Mouse (Mus musculus): ENCODE data around the gene Cfdp1. TPM values are rescaled to one million over a fixed set of nuclear protein-coding genes. Genes with fewer than 3 reads are reported as not detected.

The Cfdp1 gene
- total and polyA plus RNA-seq, 2 experiments from 2014 or later = 24.9 to 170 TPM

- H3K9ac ChIP-seq (replicated peaks; ENCODE audit: low read length) = 0 out of 2 replicates have a peak overlapping the region, but pooled peaks have one; percentile 21
Observed at GRCm38 (mm10) chr8:111735335-111735761, 118.7 kb downstream of the Cfdp1 start.

GRCm38 (mm10) chr8:111734244-111734960 lies 119.7 kb downstream of the Cfdp1 start:
- no peak for ATAC-seq
- Histone ChIP-seq H3K4me3 (ENCODE audit: low read length) (no peak overlapping the region), H3K27me3 (ENCODE audit: insufficient read depth, low read length) (no peaks in the 10 kb centered on the region), H3K9me3 (ENCODE audit: low read length) (no peaks in the 10 kb centered on the region), H3K4me1 (ENCODE audit: insufficient read depth, low read length) (peaks cover 60% of the 10 kb centered on the region), H3K36me3 (ENCODE audit: insufficient read depth, low read length) (no peaks in the 10 kb centered on the region), H3K9ac (replicated peaks; ENCODE audit: low read length) (no peak overlapping the region; the same call in 1 of the 2 replicates), H3K4me2 (ENCODE audit: low read depth, low read length) (no peak overlapping the region), H3K27ac (peak overlapping the region; percentile 62; the same call in 1 of the 2 replicates)
- TF ChIP-seq CTCF (IDR thresholded peaks at IDR 0.05; ENCODE audit: low read depth) = no peak
- 47% methylated on average over 6 of the region's 6 CpGs for WGBS
- no peak for DNase-seq (ENCODE audit: low spot score)

More at GRCm38 (mm10) chr8:111735335-111735761, 118.7 kb downstream of the Cfdp1 start:
- Histone ChIP-seq H3K4me1 (ENCODE audit: insufficient read depth, low read length) (peaks cover 61% of the 10 kb centered on the region), H3K4me3 (ENCODE audit: low read length) (no peak overlapping the region), H3K27ac (peak overlapping the region; percentile 62; the same call in 1 of the 2 replicates), H3K36me3 (ENCODE audit: insufficient read depth, low read length) (no peaks in the 10 kb centered on the region), H3K9me3 (ENCODE audit: low read length) (no peaks in the 10 kb centered on the region), H3K27me3 (ENCODE audit: insufficient read depth, low read length) (no peaks in the 10 kb centered on the region), H3K4me2 (ENCODE audit: low read depth, low read length) (no peak overlapping the region)
- ATAC-seq (no peak), DNase-seq (ENCODE audit: low spot score) (no peak)
- no peak; the same call in 1 of the 2 replicates for TF ChIP-seq CTCF (IDR thresholded peaks at IDR 0.05; ENCODE audit: low read depth)
- 67% methylated on average over 8 of the region's 8 CpGs for WGBS

- Histone ChIP-seq H3K9ac (replicated peaks; ENCODE audit: low read length) (no peak overlapping the region; the same call in 1 of the 2 replicates), H3K9me3 (ENCODE audit: low read length) (no peaks in the 10 kb centered on the region), H3K27ac (peak overlapping the region; percentile 86; the same call in 1 of the 2 replicates), H3K4me2 (ENCODE audit: low read depth, low read length) (no peak overlapping the region), H3K4me1 (ENCODE audit: insufficient read depth, low read length) (peaks cover 59% of the 10 kb centered on the region), H3K36me3 (ENCODE audit: insufficient read depth, low read length) (no peaks in the 10 kb centered on the region), H3K27me3 (ENCODE audit: insufficient read depth, low read length) (no peaks in the 10 kb centered on the region), H3K4me3 (ENCODE audit: low read length) (no peak overlapping the region)
- ATAC-seq (no peak), DNase-seq (ENCODE audit: low spot score) (no peak)
- TF ChIP-seq CTCF (IDR thresholded peaks at IDR 0.05; ENCODE audit: low read depth) = no peak
- WGBS = 16% methylated on average over 5 of the region's 5 CpGs
Observed at GRCm38 (mm10) chr8:111733581-111734243, 120.4 kb downstream of the Cfdp1 start.

GRCm38 (mm10) chr8:111732406-111733085 lies 121.5 kb downstream of the Cfdp1 start:
- Histone ChIP-seq H3K27me3 (ENCODE audit: insufficient read depth, low read length) (no peaks in the 10 kb centered on the region), H3K27ac (peak overlapping the region; percentile 86), H3K36me3 (ENCODE audit: insufficient read depth, low read length) (no peaks in the 10 kb centered on the region), H3K9me3 (ENCODE audit: low read length) (no peaks in the 10 kb centered on the region), H3K4me2 (ENCODE audit: low read depth, low read length) (peak overlapping the region; percentile 82), H3K4me3 (ENCODE audit: low read length) (peak overlapping the region; percentile 74), H3K4me1 (ENCODE audit: insufficient read depth, low read length) (peaks cover 59% of the 10 kb centered on the region), H3K9ac (replicated peaks; ENCODE audit: low read length) (peak overlapping the region; percentile 85)
- no peak for ATAC-seq
- 22% methylated on average over 10 of the region's 10 CpGs for WGBS
- TF ChIP-seq CTCF (IDR thresholded peaks at IDR 0.05; ENCODE audit: low read depth) = no peak
- peak; percentile 21 for DNase-seq (ENCODE audit: low spot score)

- Histone ChIP-seq H3K4me1 (ENCODE audit: insufficient read depth, low read length) (peaks cover 57% of the 10 kb centered on the region), H3K4me3 (ENCODE audit: low read length) (peak overlapping the region; percentile 74), H3K36me3 (ENCODE audit: insufficient read depth, low read length) (no peaks in the 10 kb centered on the region), H3K9ac (replicated peaks; ENCODE audit: low read length) (peak overlapping the region; percentile 85), H3K27me3 (ENCODE audit: insufficient read depth, low read length) (no peaks in the 10 kb centered on the region), H3K9me3 (ENCODE audit: low read length) (no peaks in the 10 kb centered on the region), H3K27ac (peak overlapping the region; percentile 86), H3K4me2 (ENCODE audit: low read depth, low read length) (peak overlapping the region; percentile 82)
- TF ChIP-seq CTCF (IDR thresholded peaks at IDR 0.05; ENCODE audit: low read depth) = no peak
- ATAC-seq (peak; percentile 96), DNase-seq (ENCODE audit: low spot score) (peak; percentile 97)
- 0% methylated on average over 32 of the region's 41 CpGs for WGBS
Observed at GRCm38 (mm10) chr8:111732004-111732403, 122.1 kb downstream of the Cfdp1 start.

- Histone ChIP-seq H3K9me3 (ENCODE audit: low read length) (no peaks in the 10 kb centered on the region), H3K36me3 (ENCODE audit: insufficient read depth, low read length) (no peaks in the 10 kb centered on the region), H3K4me2 (ENCODE audit: low read depth, low read length) (peak overlapping the region; percentile 82), H3K4me1 (ENCODE audit: insufficient read depth, low read length) (peaks cover 53% of the 10 kb centered on the region), H3K9ac (replicated peaks; ENCODE audit: low read length) (peak overlapping the region; percentile 85), H3K4me3 (ENCODE audit: low read length) (peak overlapping the region; percentile 74), H3K27ac (peak overlapping the region; percentile 86), H3K27me3 (ENCODE audit: insufficient read depth, low read length) (no peaks in the 10 kb centered on the region)
- ATAC-seq (peak; percentile 64), DNase-seq (ENCODE audit: low spot score) (no peak)
- TF ChIP-seq CTCF (IDR thresholded peaks at IDR 0.05; ENCODE audit: low read depth) = no peak
- WGBS = under 1% methylated on average over 38 of the region's 39 CpGs
Observed at GRCm38 (mm10) chr8:111731231-111731977, 122.7 kb downstream of the Cfdp1 start.
